Mouse (Mus musculus): ENCODE results near the gene Foxn1. TPM values are rescaled to one million over a fixed set of nuclear protein-coding genes. Genes with fewer than 3 reads are reported as not detected.

The Foxn1 gene
- polyA plus RNA-seq, 1 experiment from 2014 or later = not detected

DNA sequence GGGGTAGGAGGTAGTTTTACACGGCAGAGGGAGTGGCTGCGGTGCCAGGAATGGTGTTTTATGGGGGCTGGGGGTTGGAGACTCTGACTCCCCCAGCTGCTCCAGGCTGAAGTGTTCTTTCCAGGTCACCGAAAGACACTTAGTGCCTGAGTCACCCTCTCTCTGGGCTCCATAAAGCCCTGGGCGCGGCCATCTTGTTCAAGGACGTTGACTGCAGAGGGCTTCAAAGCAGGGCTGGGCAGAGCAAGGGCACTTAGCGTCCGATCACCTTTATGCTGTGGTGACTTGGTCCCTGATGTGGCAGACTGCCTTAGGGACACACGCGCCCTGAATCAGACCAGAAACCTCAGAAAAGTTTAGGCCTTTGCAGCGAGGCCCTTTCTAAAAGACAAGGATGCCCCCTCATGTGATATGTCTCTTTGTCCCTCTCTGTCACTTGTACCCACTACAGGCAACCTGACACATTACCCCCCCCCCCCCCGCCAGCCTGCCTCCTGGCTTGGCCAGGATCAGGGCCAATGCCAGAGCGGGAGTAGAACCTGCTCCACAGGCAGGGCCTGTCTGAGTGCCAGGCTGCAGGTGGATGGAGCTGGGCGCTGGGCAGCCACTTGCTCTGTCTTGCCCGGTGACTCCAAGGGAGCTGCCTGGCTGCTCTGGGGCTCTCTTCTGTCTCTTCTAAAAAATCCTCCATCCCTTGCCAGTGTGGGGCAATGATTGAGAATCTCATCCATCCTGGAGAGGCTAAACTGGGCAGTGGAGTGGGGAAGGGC is 18.7 kb downstream of the Foxn1 start:
- Histone ChIP-seq H3K36me3 (no peaks in the 10 kb centered on the region), H3K27me3 (ENCODE audit: low read depth, poor library complexity, severe bottlenecking) (no peaks in the 10 kb centered on the region), H3K9me3 (replicated peaks) (no peaks in the 10 kb centered on the region), H3K27ac (replicated peaks) (no peak overlapping the region), H3K4me1 (peaks cover 17% of the 10 kb centered on the region; the same call in 1 of the 2 replicates), H3K4me3 (no peak overlapping the region)
- WGBS = 92% methylated on average over 15 of the region's 15 CpGs
- DNase-seq (ENCODE audit: low spot score) = no peak

DNA sequence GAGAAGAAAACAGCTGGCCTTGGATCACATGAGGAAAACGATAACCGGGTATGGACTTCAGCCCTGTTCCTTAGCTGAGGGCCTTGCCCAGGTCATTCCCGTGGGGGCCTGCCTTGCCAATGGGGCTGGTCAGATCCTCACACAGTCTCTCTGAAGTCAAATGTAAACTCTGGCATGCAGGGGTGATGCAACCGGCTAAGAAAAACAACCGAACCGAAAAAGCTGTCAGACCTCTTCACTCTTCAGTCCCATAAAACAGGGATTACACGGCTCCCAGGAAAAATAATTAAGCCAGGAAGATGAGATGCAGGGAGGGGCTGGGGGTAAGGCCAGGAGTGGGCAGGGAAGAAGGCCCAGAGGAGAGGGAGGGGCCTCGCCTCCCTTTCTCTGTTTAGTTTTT is 22.3 kb downstream of the Foxn1 start:
- Histone ChIP-seq H3K4me1 (peaks cover 19% of the 10 kb centered on the region), H3K27ac (replicated peaks) (no peak overlapping the region), H3K36me3 (no peaks in the 10 kb centered on the region), H3K9me3 (replicated peaks) (no peaks in the 10 kb centered on the region), H3K4me3 (no peak overlapping the region), H3K27me3 (ENCODE audit: low read depth, poor library complexity, severe bottlenecking) (peaks cover 7% of the 10 kb centered on the region)
- WGBS = 58% methylated on average over 8 of the region's 8 CpGs
- no peak for DNase-seq (ENCODE audit: low spot score)

DNA sequence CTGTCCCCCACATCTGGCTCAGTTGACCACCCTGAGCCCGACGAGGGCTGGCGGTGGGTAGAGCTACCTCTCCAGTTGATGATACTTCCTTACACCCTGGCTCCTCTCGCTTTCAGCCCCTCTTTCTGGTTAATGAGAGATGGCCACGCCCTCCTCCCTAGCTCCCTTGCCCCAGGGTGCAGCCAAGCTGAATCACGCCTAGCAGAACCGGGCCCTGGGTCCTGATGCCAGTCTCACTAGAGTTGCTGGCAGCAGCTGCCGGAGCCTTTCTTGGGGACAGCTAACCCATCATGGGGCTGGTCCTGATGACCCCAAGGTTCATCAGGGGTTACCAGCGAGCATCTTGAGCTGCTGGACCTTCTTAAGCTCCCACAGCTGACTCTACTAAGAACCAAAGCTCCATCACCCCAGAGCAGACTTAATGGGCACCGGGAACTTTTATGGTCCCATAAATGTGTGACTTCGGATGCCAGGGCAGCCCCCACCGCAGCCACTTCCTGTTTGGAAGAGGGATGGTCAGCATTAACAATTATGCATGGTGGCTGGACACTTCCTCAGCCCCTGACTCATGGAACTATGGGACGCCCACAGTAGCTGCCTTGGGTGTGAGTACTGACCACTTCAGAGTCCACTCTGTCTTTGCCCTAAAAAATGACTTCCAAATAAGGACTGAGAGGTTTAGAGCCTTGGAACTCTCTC is 22.9 kb downstream of the Foxn1 start:
- DNase-seq (ENCODE audit: low spot score) = no peak
- 85% methylated on average over 13 of the region's 13 CpGs for WGBS
- H3K27me3 ChIP-seq (ENCODE audit: low read depth, poor library complexity, severe bottlenecking) = peaks cover 13% of the 10 kb centered on the region
- H3K4me1 ChIP-seq = peaks cover 23% of the 10 kb centered on the region
- H3K36me3 ChIP-seq = no peaks in the 10 kb centered on the region
- no peak overlapping the region for H3K27ac ChIP-seq (replicated peaks)
- no peak overlapping the region for H3K4me3 ChIP-seq
- H3K9me3 ChIP-seq (replicated peaks) = no peaks in the 10 kb centered on the region

DNA sequence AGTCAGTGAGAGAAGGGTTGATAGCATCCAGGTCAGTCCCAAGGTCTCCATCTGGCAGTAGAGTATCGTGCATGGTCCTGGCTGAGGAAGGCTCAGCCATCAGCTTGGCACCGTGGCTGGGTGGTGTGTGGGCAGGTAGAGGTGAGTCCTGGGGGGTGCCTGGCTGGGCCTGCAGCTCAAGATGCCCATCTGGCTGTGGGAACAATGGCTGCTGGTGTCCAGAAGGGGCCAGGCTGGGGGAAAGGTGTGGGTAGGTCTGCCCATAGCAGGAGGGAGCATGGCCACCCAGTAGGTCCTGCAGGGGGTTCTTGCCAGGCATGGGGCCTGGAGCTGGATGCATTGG is 25.6 kb downstream of the Foxn1 start:
- H3K36me3 ChIP-seq = no peaks in the 10 kb centered on the region
- no peak for DNase-seq (ENCODE audit: low spot score)
- H3K27me3 ChIP-seq (ENCODE audit: low read depth, poor library complexity, severe bottlenecking) = peaks cover 16% of the 10 kb centered on the region
- H3K27ac ChIP-seq (replicated peaks) = no peak overlapping the region
- 52% methylated on average over 2 of the region's 2 CpGs for WGBS
- peaks cover 25% of the 10 kb centered on the region for H3K4me1 ChIP-seq
- peak overlapping the region; percentile 47 for H3K4me3 ChIP-seq
- no peaks in the 10 kb centered on the region for H3K9me3 ChIP-seq (replicated peaks)

DNA sequence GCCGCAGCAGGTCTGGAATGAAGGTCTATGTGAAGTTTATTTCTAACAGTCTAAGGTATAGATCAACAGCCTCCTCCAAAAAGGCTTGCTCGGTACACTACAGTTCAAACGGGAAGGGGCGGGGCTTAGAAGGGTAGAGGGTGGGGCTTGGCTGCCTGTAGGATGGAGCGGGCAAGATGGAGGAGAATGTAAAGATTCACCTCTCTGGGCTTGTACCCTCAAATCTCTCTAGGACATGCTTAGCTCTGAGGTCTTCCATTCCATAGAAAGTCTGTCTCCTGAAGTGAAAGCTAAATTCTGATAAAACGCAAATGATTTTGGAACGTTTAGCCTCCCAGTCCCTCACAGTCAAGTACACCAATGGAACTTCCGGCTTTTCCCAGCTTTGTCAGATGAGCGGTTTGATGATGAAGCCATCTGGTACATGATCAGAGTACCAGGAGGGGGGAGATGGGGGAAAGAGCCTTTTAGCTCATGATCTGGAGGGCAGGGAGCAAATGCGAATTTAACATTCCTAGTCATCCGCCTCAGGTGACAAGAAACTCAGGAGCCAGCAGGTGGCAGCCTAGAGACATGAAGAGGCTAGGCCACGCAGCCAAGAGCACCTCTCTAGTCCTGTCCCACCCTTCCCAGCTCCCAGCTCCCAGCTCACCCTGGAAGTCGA is 26.1 kb downstream of the Foxn1 start:
- Histone ChIP-seq H3K36me3 (no peaks in the 10 kb centered on the region), H3K27ac (replicated peaks) (no peak overlapping the region), H3K27me3 (ENCODE audit: low read depth, poor library complexity, severe bottlenecking) (peaks cover 16% of the 10 kb centered on the region), H3K4me1 (peaks cover 25% of the 10 kb centered on the region), H3K9me3 (replicated peaks) (no peaks in the 10 kb centered on the region), H3K4me3 (peak overlapping the region; percentile 47)
- peak; percentile 73 for DNase-seq (ENCODE audit: low spot score)
- 13% methylated on average over 13 of the region's 13 CpGs for WGBS

DNA sequence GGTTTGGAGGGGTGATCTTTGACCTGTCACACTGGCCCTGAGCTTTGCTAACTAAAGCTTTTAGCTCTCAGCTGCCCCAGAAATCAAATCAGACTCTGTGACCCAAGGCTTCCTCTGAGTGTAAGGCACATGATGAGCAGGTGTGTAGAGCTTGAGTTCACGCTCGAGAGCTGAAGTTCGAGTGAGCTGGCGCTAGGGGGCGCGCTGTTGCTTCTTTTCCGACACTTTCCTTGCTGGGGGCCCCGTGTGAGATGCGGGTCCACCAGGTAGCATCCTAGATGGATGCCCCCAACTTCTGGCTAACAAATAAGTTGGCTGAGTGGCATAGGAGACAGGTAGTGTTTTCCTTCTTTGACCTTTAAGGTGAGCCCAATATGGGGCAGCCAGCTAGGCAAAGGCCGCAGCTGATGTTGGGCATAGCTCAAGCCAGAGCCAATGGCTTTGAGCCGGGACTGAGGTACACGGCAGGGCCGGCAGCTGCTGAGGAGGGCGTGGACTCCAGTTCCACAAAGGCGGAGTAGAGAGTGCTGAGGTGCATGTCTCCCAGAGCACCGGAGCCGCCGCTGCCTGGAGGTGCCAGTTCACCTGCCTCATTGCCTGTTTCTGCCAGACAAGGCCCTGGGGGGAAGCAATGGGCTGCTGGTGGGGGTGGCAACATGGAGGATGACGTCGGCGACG is 27.9 kb downstream of the Foxn1 start:
- Histone ChIP-seq H3K4me3 (0 out of 2 replicates have a peak overlapping the region, but pooled peaks have one; percentile 2), H3K4me1 (peaks cover 18% of the 10 kb centered on the region), H3K9me3 (replicated peaks) (no peaks in the 10 kb centered on the region), H3K27ac (replicated peaks) (no peak overlapping the region), H3K27me3 (ENCODE audit: low read depth, poor library complexity, severe bottlenecking) (peaks cover 16% of the 10 kb centered on the region), H3K36me3 (no peaks in the 10 kb centered on the region)
- DNase-seq (ENCODE audit: low spot score) = peak; percentile 38
- 11% methylated on average over 22 of the region's 22 CpGs for WGBS

DNA sequence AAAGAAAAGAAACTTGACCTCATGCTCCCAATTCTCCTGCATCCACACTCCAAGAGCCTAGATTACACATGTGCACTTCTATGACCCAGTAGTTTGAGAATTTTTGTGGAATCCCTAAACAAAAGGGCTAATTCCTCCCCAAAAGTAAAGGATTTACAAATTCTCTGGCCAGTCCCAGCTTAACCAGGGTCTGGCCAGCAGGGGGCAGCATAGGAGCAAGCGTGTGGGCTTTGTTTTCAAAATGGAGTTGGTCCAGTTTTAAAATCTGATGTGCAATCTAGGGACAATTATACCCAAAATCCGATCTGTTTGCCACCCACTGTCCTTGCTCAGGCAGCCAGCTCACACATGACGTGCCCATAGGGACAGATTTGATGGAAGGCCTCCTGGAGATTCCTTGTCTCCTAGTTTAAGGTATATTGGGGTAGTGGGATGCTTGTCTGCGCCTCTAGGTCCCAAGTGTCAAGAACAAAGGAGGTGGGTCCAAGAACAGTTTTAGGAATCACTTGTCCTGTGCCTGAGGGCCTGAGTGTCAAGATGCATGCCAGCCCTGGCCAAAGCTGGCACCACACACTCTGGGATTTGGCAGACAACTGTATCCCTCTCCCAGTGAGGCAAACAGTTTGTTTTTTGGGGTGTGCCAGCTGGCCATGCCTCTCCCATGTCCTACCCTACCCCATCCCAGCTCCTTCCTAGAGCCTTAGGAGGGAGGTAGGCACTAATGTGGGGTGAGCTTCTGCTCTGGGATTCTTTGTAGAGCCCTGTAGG is 30.7 kb downstream of the Foxn1 start:
- peaks cover 15% of the 10 kb centered on the region for H3K4me1 ChIP-seq
- H3K36me3 ChIP-seq = no peaks in the 10 kb centered on the region
- H3K27ac ChIP-seq (replicated peaks) = peak overlapping the region; percentile 55
- H3K4me3 ChIP-seq = no peak overlapping the region
- H3K27me3 ChIP-seq (ENCODE audit: low read depth, poor library complexity, severe bottlenecking) = peaks cover 16% of the 10 kb centered on the region
- H3K9me3 ChIP-seq (replicated peaks) = no peaks in the 10 kb centered on the region
- DNase-seq (ENCODE audit: low spot score) = peak; percentile 80
- WGBS = 34% methylated on average over 4 of the region's 4 CpGs

DNA sequence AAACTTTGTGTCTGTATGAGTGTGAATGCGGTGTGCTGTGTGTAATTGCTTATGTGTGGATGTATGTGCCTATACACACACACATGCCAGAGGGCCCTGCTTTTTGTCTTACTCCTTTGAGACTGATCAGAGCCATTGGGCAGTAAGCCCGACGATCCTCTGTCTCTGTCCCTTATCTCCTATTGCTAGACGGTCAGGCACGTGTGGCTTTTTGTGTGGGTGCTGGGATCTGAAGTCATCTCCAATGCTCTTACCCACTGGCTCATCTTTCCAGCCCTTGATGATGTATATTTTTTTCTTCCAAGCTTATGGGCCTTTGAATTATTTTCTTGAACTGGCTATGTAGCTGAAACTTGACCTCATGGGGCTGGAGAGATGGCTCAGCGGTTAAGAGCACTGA is 31.5 kb downstream of the Foxn1 start:
- Histone ChIP-seq H3K4me3 (no peak overlapping the region), H3K36me3 (0 out of 2 replicates have a peak, but pooled peaks cover under 1% of the 10 kb centered on the region), H3K27ac (replicated peaks) (no peak overlapping the region), H3K27me3 (ENCODE audit: low read depth, poor library complexity, severe bottlenecking) (peaks cover 16% of the 10 kb centered on the region), H3K9me3 (replicated peaks) (no peaks in the 10 kb centered on the region), H3K4me1 (peaks cover 8% of the 10 kb centered on the region)
- no peak for DNase-seq (ENCODE audit: low spot score)
- WGBS = 88% methylated on average over 6 of the region's 6 CpGs

DNA sequence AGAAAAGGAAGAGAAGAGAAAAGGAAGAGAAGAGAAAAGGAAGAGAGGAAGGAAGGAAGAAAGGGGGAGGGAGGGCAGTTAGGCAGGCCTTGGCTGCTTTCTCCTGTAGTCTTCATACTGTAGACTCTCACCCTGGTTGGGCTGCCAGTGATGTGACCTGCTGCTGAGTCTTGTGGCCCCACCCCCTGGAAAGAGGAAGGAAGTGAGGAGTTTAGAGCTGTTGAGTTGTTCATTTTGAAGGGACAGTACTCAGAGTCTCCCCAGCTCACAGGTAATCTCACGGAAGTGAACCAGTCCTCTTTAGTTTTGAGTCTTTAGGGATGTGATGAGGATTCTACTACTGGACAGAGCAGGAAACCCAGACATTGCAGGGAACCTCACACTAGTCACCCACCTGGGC is 33.3 kb downstream of the Foxn1 start:
- no peaks in the 10 kb centered on the region for H3K9me3 ChIP-seq (replicated peaks)
- peaks cover 8% of the 10 kb centered on the region for H3K4me1 ChIP-seq
- no peak overlapping the region for H3K27ac ChIP-seq (replicated peaks)
- H3K27me3 ChIP-seq (ENCODE audit: low read depth, poor library complexity, severe bottlenecking) = no peaks in the 10 kb centered on the region
- no peak for DNase-seq (ENCODE audit: low spot score)
- H3K4me3 ChIP-seq = no peak overlapping the region
- 85% methylated on average over 1 of the region's 1 CpGs for WGBS
- H3K36me3 ChIP-seq = peaks cover 18% of the 10 kb centered on the region

DNA sequence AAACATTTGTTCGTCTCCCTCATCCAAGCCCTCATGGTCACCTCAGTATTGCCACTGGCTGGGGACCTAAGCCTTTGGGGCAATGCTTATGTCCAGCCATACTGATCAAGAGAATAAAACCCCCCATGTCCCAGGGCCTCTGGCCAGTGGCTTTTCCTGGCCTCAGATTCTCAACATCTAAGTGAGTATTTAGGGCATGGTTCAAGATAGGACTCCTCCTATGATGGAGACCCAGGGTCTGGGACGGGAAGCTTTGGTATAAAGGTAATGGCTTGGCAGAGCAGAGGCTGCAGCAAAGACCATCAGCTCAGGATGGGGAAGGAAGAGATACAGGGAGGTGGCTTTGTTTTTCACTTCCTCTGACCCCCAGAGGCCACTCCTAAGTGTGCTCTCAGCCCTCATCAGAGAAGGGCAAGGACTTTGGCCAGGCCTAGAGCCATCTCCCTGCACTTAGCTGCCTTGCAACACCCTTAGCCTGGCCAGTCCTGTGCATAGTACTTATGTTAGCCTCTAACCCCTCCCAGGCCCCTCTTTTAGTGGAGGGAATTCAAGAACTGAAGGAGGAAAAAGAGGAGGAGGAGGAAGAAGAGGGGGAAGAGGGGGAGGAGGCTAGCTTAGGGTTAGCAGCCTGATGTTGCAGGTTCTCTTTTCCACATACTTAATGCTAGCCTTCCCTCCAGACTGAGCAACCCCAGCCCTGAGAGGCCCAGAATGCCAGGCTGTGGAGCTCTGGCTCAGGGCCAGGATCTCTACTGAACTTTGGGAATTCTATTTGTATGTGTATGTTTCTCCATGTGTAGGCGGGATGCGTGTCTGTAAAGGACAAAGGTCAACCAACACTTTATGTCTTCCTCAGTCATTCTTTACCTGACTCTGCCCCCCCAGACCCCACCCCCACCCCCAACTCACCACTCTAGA is 36.7 kb downstream of the Foxn1 start:
- Histone ChIP-seq H3K9me3 (replicated peaks) (no peaks in the 10 kb centered on the region), H3K27me3 (ENCODE audit: low read depth, poor library complexity, severe bottlenecking) (no peaks in the 10 kb centered on the region), H3K27ac (replicated peaks) (no peak overlapping the region), H3K4me1 (peaks cover 37% of the 10 kb centered on the region), H3K4me3 (no peak overlapping the region), H3K36me3 (peaks cover 24% of the 10 kb centered on the region)
- DNase-seq (ENCODE audit: low spot score) = no peak
- 88% methylated on average over 4 of the region's 4 CpGs for WGBS

DNA sequence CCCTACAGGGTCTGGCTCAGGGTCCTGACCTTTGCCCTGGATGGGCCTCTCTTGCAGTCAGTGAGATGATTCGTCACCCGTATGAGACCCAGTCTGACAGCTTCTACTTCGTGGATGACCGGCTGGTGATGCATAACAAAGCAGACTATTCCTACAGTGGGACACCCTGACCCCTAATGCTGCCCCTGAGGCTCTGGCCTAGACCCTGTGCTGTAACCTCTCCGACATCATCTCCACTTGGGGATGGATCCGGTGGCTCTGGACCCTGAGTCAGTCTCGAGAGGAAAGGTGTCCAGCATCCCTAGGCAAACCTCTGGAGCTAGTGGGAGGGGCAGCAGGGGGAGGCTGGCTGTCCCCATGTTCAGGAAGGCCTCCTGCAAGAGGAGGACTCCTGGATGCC is 37.9 kb downstream of the Foxn1 start:
- H3K27ac ChIP-seq (replicated peaks) = no peak overlapping the region
- no peaks in the 10 kb centered on the region for H3K9me3 ChIP-seq (replicated peaks)
- H3K4me3 ChIP-seq = no peak overlapping the region
- H3K27me3 ChIP-seq (ENCODE audit: low read depth, poor library complexity, severe bottlenecking) = no peaks in the 10 kb centered on the region
- H3K36me3 ChIP-seq = peaks cover 24% of the 10 kb centered on the region
- H3K4me1 ChIP-seq = peaks cover 49% of the 10 kb centered on the region
- 52% methylated on average over 7 of the region's 7 CpGs for WGBS
- no peak for DNase-seq (ENCODE audit: low spot score)

All from midbrain, embryonic 10.5 days (tissue).